Mouse (Mus musculus): ENCODE results near the gene Pilrb1. TPM values are rescaled to one million over a fixed set of nuclear protein-coding genes. Genes with fewer than 3 reads are reported as not detected.
"Not testable (repeated sequence)": the region's sequence is repeated elsewhere in the genome, so short reads cannot be mapped to it uniquely, and the experiment has no call there.

Gene Pilrb1
- polyA plus RNA-seq, 1 experiment from 2014 or later: not detected

DNA sequence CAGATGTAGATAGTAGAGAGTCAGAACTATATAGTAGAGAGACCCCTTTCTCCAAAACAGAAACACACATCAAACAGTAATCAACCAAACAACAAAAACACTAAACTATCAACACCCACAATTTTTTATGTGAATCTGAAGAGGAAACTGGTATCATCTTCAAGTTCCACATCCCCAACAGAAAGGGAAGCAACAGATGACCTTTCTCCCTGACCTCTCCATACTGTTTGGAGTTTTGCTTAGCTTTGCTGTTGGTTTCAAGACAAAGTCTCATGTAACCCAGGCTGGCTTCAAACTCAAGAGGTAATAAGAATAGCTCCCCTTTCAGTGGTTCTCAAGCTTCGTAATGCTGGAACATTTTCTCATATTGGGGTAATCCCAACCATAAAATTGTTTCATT is 6.1 kb upstream of the Pilrb1 start:
- not testable (repeated sequence) for ATAC-seq (ENCODE audit: low FRiP score, low read depth); H3K4me2 ChIP-seq; H3K36me3 ChIP-seq; H3K9ac ChIP-seq; H3K4me1 ChIP-seq (replicated peaks); H3K9me3 ChIP-seq; H3K27ac ChIP-seq (replicated peaks); H3K27me3 ChIP-seq; H3K4me3 ChIP-seq
- WGBS: 83% methylated on average over 1 of the region's 1 CpGs

DNA sequence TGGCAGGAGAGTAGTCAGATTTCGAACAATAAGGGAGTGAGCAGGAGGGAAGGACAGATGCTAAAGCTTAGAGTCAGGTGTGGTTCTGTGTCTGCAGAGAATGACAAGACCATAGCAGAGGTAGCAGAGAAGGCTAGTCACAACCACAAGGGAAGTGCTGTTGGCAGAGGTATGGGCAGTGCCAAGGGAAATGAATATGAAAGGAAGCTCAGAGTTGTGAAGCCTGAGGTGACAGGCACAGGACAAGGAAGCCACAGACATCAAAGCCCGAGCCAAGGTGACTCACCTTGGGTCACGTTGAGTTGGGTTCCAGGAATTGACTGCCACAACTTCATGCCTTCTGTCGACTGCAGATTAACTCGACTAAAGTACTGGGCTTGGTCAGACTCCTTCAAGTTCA is 1.0 kb downstream of the Pilrb1 start:
- H3K27me3 ChIP-seq; H3K27ac ChIP-seq (replicated peaks); H3K4me2 ChIP-seq; H3K4me3 ChIP-seq; H3K9me3 ChIP-seq; H3K9ac ChIP-seq; H3K36me3 ChIP-seq; H3K4me1 ChIP-seq (replicated peaks); ATAC-seq (ENCODE audit: low FRiP score, low read depth): not testable (repeated sequence)
- WGBS: 80% methylated on average over 5 of the region's 5 CpGs

DNA sequence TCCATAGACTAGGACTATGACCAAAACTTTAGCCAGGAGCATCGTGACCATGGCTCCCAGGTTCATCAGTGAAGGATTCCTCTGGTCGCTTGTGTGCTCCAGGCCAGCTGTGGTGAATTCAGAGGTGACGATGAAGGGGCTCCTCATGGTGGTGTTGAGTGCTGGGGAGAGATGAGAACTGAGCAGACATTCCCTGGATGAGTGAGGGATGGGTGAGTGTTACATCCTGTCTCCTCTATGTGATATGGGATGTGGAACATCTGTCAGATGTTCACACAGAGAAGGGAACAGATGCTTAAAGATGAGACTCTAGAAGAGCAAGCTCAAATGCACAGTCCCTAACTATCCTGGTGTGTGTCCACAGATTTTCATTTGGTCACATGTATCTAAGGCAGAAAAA is 3.0 kb downstream of the Pilrb1 start:
- H3K4me3 ChIP-seq; H3K36me3 ChIP-seq; H3K27me3 ChIP-seq; H3K4me2 ChIP-seq; H3K9ac ChIP-seq; H3K4me1 ChIP-seq (replicated peaks); H3K27ac ChIP-seq (replicated peaks); ATAC-seq (ENCODE audit: low FRiP score, low read depth); H3K9me3 ChIP-seq: not testable (repeated sequence)
- WGBS: 88% methylated on average over 3 of the region's 3 CpGs

GRCm38 (mm10) chr5:137850313-137850712 is 7.6 kb downstream of the Pilrb1 start:
- H3K4me2 ChIP-seq; H3K9me3 ChIP-seq; H3K4me1 ChIP-seq (replicated peaks); H3K4me3 ChIP-seq; H3K27ac ChIP-seq (replicated peaks); H3K9ac ChIP-seq; H3K36me3 ChIP-seq; ATAC-seq (ENCODE audit: low FRiP score, low read depth); H3K27me3 ChIP-seq: not testable (repeated sequence)
- 97% methylated on average over 1 of the region's 1 CpGs for WGBS

- not testable (repeated sequence) for H3K4me2 ChIP-seq; H3K9ac ChIP-seq; H3K27ac ChIP-seq (replicated peaks); H3K27me3 ChIP-seq; ATAC-seq (ENCODE audit: low FRiP score, low read depth); H3K4me3 ChIP-seq; H3K9me3 ChIP-seq; H3K36me3 ChIP-seq; H3K4me1 ChIP-seq (replicated peaks)
Measured at GRCm38 (mm10) chr5:137837110-137837509, 20.8 kb downstream of the Pilrb1 start.

- Histone ChIP-seq H3K4me2 (no peak overlapping the region), H3K9me3 (no peaks in the 10 kb centered on the region), H3K4me3 (no peak overlapping the region)
Measured at GRCm38 (mm10) chr5:137836611-137837010, 21.3 kb downstream of the Pilrb1 start.

DNA sequence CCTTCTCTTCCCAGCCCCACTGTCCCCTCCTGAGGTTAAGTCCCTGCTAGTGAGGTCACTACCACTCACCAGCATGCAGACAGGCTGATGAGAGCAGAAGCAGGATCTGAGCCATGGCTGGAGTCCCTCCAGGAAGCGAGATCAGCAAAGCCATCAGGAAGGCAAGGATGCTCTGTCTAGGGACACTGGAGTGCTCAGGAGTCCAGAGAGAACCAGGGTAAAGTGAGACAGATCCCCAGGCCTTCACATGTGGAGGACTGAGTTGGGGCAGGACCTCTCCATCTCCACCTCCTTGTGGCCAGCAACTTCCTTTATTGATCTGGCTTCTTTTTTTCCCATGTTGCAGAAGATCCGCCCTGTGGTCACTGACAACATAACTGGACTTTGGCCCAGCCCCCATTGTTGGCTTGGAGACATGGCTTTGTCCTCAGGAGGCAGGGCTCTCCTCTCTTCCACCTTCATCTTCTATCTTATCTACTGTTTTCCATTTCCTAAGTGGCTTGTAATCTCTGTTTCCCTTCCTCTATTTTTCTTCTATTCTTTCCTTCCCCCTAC is 21.9 kb downstream of the Pilrb1 start, which contains the start of gene Pilra:
Pilra (minus strand) TSS at position 316 of the 555 bp plus-strand sequence.
- ATAC-seq (ENCODE audit: low FRiP score, low read depth): not testable (repeated sequence)
- 71% methylated on average over 2 of the region's 2 CpGs for WGBS

More at GRCm38 (mm10) chr5:137836611-137837010, 21.3 kb downstream of the Pilrb1 start:
- H3K27ac ChIP-seq (replicated peaks): no peak overlapping the region
- H3K9ac ChIP-seq: no peak overlapping the region
- H3K36me3 ChIP-seq: no peaks in the 10 kb centered on the region
- no peaks in the 10 kb centered on the region for H3K27me3 ChIP-seq
- ATAC-seq (ENCODE audit: low FRiP score, low read depth): no peak
- H3K4me1 ChIP-seq (replicated peaks): no peaks in the 10 kb centered on the region

GRCm38 (mm10) chr5:137833500-137833899 is 24.4 kb downstream of the Pilrb1 start:
- 63% methylated on average over 4 of the region's 4 CpGs for WGBS
- H3K9ac ChIP-seq: no peak overlapping the region

More for the DNA sequence above, 21.9 kb downstream of the Pilrb1 start, which contains the start of gene Pilra:
- H3K27me3 ChIP-seq; H3K27ac ChIP-seq (replicated peaks); H3K4me2 ChIP-seq; H3K4me1 ChIP-seq (replicated peaks); H3K36me3 ChIP-seq; H3K4me3 ChIP-seq; H3K9me3 ChIP-seq; H3K9ac ChIP-seq: not testable (repeated sequence)

GRCm38 (mm10) chr5:137831506-137831905 is 26.4 kb downstream of the Pilrb1 start:
- Histone ChIP-seq H3K9ac (no peak overlapping the region), H3K4me2 (no peak overlapping the region), H3K27me3 (no peaks in the 10 kb centered on the region), H3K36me3 (no peaks in the 10 kb centered on the region), H3K4me1 (replicated peaks) (no peaks in the 10 kb centered on the region), H3K9me3 (no peaks in the 10 kb centered on the region), H3K4me3 (no peak overlapping the region), H3K27ac (replicated peaks) (no peak overlapping the region)
- 86% methylated on average over 6 of the region's 6 CpGs for WGBS
- no peak for ATAC-seq (ENCODE audit: low FRiP score, low read depth)

More at GRCm38 (mm10) chr5:137833500-137833899, 24.4 kb downstream of the Pilrb1 start:
- H3K36me3 ChIP-seq: no peaks in the 10 kb centered on the region
- H3K27ac ChIP-seq (replicated peaks): no peak overlapping the region
- no peak overlapping the region for H3K4me2 ChIP-seq
- no peaks in the 10 kb centered on the region for H3K27me3 ChIP-seq
- ATAC-seq (ENCODE audit: low FRiP score, low read depth): no peak
- H3K9me3 ChIP-seq: no peaks in the 10 kb centered on the region
- no peaks in the 10 kb centered on the region for H3K4me1 ChIP-seq (replicated peaks)
- no peak overlapping the region for H3K4me3 ChIP-seq

- H3K27ac ChIP-seq (replicated peaks): no peak overlapping the region
- no peak overlapping the region for H3K4me2 ChIP-seq
- WGBS: 88% methylated on average over 4 of the region's 4 CpGs
- H3K9me3 ChIP-seq: no peaks in the 10 kb centered on the region
- no peaks in the 10 kb centered on the region for H3K27me3 ChIP-seq
- H3K36me3 ChIP-seq: no peaks in the 10 kb centered on the region
- H3K4me3 ChIP-seq: no peak overlapping the region
- no peaks in the 10 kb centered on the region for H3K4me1 ChIP-seq (replicated peaks)
- no peak overlapping the region for H3K9ac ChIP-seq
- ATAC-seq (ENCODE audit: low FRiP score, low read depth): no peak
Measured at GRCm38 (mm10) chr5:137831106-137831505, 26.8 kb downstream of the Pilrb1 start.

DNA sequence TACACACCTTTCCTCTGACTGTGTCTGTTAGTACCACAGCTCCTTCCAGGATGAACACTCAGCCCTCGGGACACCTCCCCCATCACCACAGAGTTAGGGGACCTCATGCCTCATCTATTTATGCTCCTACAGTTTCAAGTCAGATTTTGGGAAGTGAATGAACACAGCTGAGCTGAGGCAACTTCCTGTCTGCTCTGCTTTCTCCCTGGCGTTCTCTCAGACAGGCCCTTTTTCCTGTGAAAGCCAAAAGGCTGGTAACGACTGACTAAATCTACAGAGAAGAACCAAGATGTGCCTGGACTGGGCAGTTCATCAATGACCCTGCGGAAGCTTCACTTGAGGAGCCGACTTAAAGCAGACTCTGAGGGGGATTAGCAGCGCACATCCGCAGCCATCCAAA is 27.7 kb downstream of the Pilrb1 start:
- Histone ChIP-seq H3K9ac (no peak overlapping the region), H3K36me3 (no peaks in the 10 kb centered on the region), H3K4me2 (no peak overlapping the region), H3K4me3 (no peak overlapping the region), H3K27ac (replicated peaks) (no peak overlapping the region), H3K9me3 (no peaks in the 10 kb centered on the region), H3K27me3 (no peaks in the 10 kb centered on the region), H3K4me1 (replicated peaks) (no peaks in the 10 kb centered on the region)
- ATAC-seq (ENCODE audit: low FRiP score, low read depth): no peak
- WGBS: 90% methylated on average over 7 of the region's 7 CpGs

GRCm38 (mm10) chr5:137828694-137829093 is 29.2 kb downstream of the Pilrb1 start:
- no peaks in the 10 kb centered on the region for H3K27me3 ChIP-seq
- no peaks in the 10 kb centered on the region for H3K36me3 ChIP-seq
- no peaks in the 10 kb centered on the region for H3K4me1 ChIP-seq (replicated peaks)
- H3K9ac ChIP-seq: no peak overlapping the region
- no peak overlapping the region for H3K4me3 ChIP-seq
- H3K4me2 ChIP-seq: no peak overlapping the region
- WGBS: 83% methylated on average over 6 of the region's 6 CpGs
- no peak overlapping the region for H3K27ac ChIP-seq (replicated peaks)
- ATAC-seq (ENCODE audit: low FRiP score, low read depth): no peak
- no peaks in the 10 kb centered on the region for H3K9me3 ChIP-seq

DNA sequence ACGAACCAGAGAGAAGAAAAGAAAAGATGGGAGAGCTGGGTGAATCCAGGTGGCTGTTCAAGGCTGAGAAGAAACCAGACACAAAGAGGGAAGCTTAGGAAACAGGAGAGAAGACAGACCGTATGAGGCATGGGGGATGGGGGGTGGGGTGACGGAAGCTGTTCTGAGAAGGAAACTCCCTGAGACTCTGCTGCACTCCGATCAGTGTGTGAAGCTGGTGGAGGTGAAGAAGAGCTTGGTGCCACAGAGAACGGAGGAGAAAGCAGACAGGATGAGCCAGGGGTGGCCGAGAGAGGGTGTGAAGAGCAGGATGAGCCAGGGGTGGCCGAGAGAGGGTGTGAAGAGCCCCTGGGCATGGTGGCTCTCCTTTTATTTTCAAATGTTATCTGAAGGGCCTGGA is 31.5 kb downstream of the Pilrb1 start:
- Histone ChIP-seq H3K27me3 (no peaks in the 10 kb centered on the region), H3K27ac (replicated peaks) (no peak overlapping the region), H3K4me3 (no peak overlapping the region), H3K36me3 (no peaks in the 10 kb centered on the region), H3K9ac (no peak overlapping the region), H3K4me1 (replicated peaks) (no peaks in the 10 kb centered on the region), H3K9me3 (no peaks in the 10 kb centered on the region), H3K4me2 (no peak overlapping the region)
- no peak for ATAC-seq (ENCODE audit: low FRiP score, low read depth)
- WGBS: 73% methylated on average over 7 of the region's 7 CpGs
